Mouse (Mus musculus) myocyte (in vitro differentiated cells): Measurements from ENCODE around the gene Flcn. TPM values are rescaled to one million over a fixed set of nuclear protein-coding genes. Genes with fewer than 3 reads are reported as not detected.

Experiments used
- H3K27me3 ChIP-seq: one replicate; pipeline ENCODE4 v1.6.1; 2011; ENCODE audit not compliant: control insufficient read depth, insufficient read depth, insufficient read length
- H3K36me3 ChIP-seq: one replicate; pipeline ENCODE4 v1.6.1; 2011; ENCODE audit not compliant: control insufficient read depth, insufficient read depth
- H3K4me2 ChIP-seq: one replicate; pipeline ENCODE4 v1.6.1; 2011; ENCODE audit warnings: low read depth, control low read depth
- H3K4me3 ChIP-seq: one replicate; pipeline ENCODE4 v1.5.1; 2011; ENCODE audit warnings: mild to moderate bottlenecking, control low read depth, moderate library complexity
- H3K79me2 ChIP-seq: one replicate; pipeline ENCODE4 v1.6.1; 2011; ENCODE audit not compliant: control insufficient read depth, insufficient read depth
- H3ac ChIP-seq: one replicate; pipeline ENCODE4 v1.6.1; 2011; ENCODE audit not compliant: control insufficient read depth, insufficient read length
- CEBPB ChIP-seq: IDR thresholded peaks from 2 replicates; pipeline ENCODE4 v1.6.1; 2011; ENCODE audit warnings: mild to moderate bottlenecking, moderate library complexity; ENCODE audit not compliant: poor library complexity, insufficient read depth, severe bottlenecking
- E2F4 ChIP-seq: IDR thresholded peaks from one replicate; pipeline ENCODE4 v1.6.1; 2011; ENCODE audit warnings: mild to moderate bottlenecking, control low read depth, moderate library complexity; ENCODE audit not compliant: insufficient read depth
- MAX ChIP-seq: IDR thresholded peaks from one replicate; pipeline ENCODE4 v1.6.1; 2011; ENCODE audit warnings: low read depth, mild to moderate bottlenecking, control low read depth
- MYOD1 ChIP-seq, 3 experiments: IDR thresholded peaks; one replicate each; pipeline ENCODE4 v1.6.1; 2011; ENCODE audit warnings: control low read depth in 2 of 3, low read depth in 2 of 3, mild to moderate bottlenecking in 2 of 3, moderate library complexity in 1 of 3; ENCODE audit not compliant: insufficient read length in 2 of 3, control insufficient read depth in 1 of 3
- MYOG ChIP-seq, 3 experiments: IDR thresholded peaks; one replicate each; pipeline ENCODE4 v1.6.1; 2011; ENCODE audit warnings: control low read depth in 2 of 3, low read depth in 2 of 3, mild to moderate bottlenecking in 2 of 3; ENCODE audit not compliant: insufficient read length in 2 of 3, control insufficient read depth in 1 of 3, insufficient read depth in 1 of 3
- POLR2A ChIP-seq: IDR thresholded peaks from one replicate; pipeline ENCODE4 v1.6.1; 2011; ENCODE audit warnings: low read depth, mild to moderate bottlenecking, control low read depth, moderate library complexity; ENCODE audit not compliant: insufficient read length
- POLR2AphosphoS2 ChIP-seq: IDR thresholded peaks from one replicate; pipeline ENCODE4 v1.6.1; 2011; ENCODE audit warnings: low read depth, control low read depth; ENCODE audit not compliant: insufficient read length
- REST ChIP-seq: IDR thresholded peaks from one replicate; pipeline ENCODE4 v1.6.1; 2011; ENCODE audit warnings: mild to moderate bottlenecking, control low read depth, moderate library complexity; ENCODE audit not compliant: insufficient read depth, insufficient read length
- SRF ChIP-seq: IDR thresholded peaks from one replicate; pipeline ENCODE4 v1.6.1; 2011; ENCODE audit warnings: low read depth; ENCODE audit not compliant: control insufficient read depth, insufficient read length
- TCF12 ChIP-seq: IDR thresholded peaks from one replicate; pipeline ENCODE4 v1.6.1; 2011; ENCODE audit warnings: mild to moderate bottlenecking, control low read depth; ENCODE audit not compliant: poor library complexity, insufficient read depth, severe bottlenecking
- TCF3 ChIP-seq: IDR thresholded peaks from one replicate; pipeline ENCODE4 v1.6.1; 2011; ENCODE audit warnings: low read depth, control low read depth; ENCODE audit not compliant: insufficient read length
- USF1 ChIP-seq: IDR thresholded peaks from one replicate; pipeline ENCODE4 v1.6.1; 2011; ENCODE audit warnings: low read depth, mild to moderate bottlenecking, control low read depth, moderate library complexity
- polyA plus RNA-seq: library from polyadenylated mRNA; unstranded; fragments of >200 nt; fragmentation: generic; extraction: Trizol; gene quantifications from one replicate; pipeline ENCODE4 v1.2.1, GENCODE M21; 2012; ENCODE audit warnings: missing spikeins

The Flcn gene
- polyA plus RNA-seq, 1 experiment: 43.9 TPM

GRCm38 (mm10) chr11:59783591-59783990 is 26.2 kb downstream of the Flcn start:
- TF ChIP-seq MAX: no peak
- no peak for TF ChIP-seq POLR2AphosphoS2
- TF ChIP-seq MYOG (IDR thresholded peaks at IDR 0.05; ENCODE audit: control insufficient read depth in 1 of 3, insufficient read depth in 1 of 3, insufficient read length in 2 of 3, low read depth in 2 of 3): no peak
- no peak for TF ChIP-seq MYOD1 (IDR thresholded peaks at IDR 0.05; ENCODE audit: control insufficient read depth in 1 of 3, insufficient read length in 2 of 3, low read depth in 2 of 3)
- no peak for TF ChIP-seq REST
- TF ChIP-seq POLR2A: no peak
- TF ChIP-seq TCF3: no peak
- TF ChIP-seq CEBPB: no peak
- TF ChIP-seq SRF: no peak
- TF ChIP-seq USF1: no peak
- no peak for TF ChIP-seq TCF12
- TF ChIP-seq E2F4: no peak
- H3K36me3 ChIP-seq: peaks cover 9% of the 10 kb centered on the region
- no peak overlapping the region for H3K4me2 ChIP-seq
- H3K4me3 ChIP-seq: no peak overlapping the region
- H3ac ChIP-seq: no peak overlapping the region
- H3K27me3 ChIP-seq: no peaks in the 10 kb centered on the region
- H3K79me2 ChIP-seq: no peaks in the 10 kb centered on the region

GRCm38 (mm10) chr11:59782091-59782590 is 27.7 kb downstream of the Flcn start:
- no peak overlapping the region for H3K4me3 ChIP-seq
- H3K4me2 ChIP-seq: no peak overlapping the region
- no peaks in the 10 kb centered on the region for H3K79me2 ChIP-seq
- no peaks in the 10 kb centered on the region for H3K27me3 ChIP-seq
- H3ac ChIP-seq: no peak overlapping the region
- H3K36me3 ChIP-seq: peaks cover 15% of the 10 kb centered on the region
- TF ChIP-seq CEBPB (no peak), REST (no peak), MYOG (IDR thresholded peaks at IDR 0.05; ENCODE audit: control insufficient read depth in 1 of 3, insufficient read depth in 1 of 3, insufficient read length in 2 of 3, low read depth in 2 of 3) (no peak), MAX (no peak), USF1 (no peak), TCF3 (no peak), POLR2A (no peak), MYOD1 (IDR thresholded peaks at IDR 0.05; ENCODE audit: control insufficient read depth in 1 of 3, insufficient read length in 2 of 3, low read depth in 2 of 3) (no peak), E2F4 (no peak), POLR2AphosphoS2 (no peak), SRF (no peak), TCF12 (no peak)

- TF ChIP-seq MYOG (IDR thresholded peaks at IDR 0.05; ENCODE audit: control insufficient read depth in 1 of 3, insufficient read depth in 1 of 3, insufficient read length in 2 of 3, low read depth in 2 of 3) (no peak), TCF12 (no peak), POLR2AphosphoS2 (peak; percentile 59), USF1 (no peak), SRF (no peak)
- H3K4me3 ChIP-seq: no peak overlapping the region
- no peak overlapping the region for H3K4me2 ChIP-seq
- H3K36me3 ChIP-seq: peaks cover 25% of the 10 kb centered on the region
- H3ac ChIP-seq: no peak overlapping the region
- H3K27me3 ChIP-seq: no peaks in the 10 kb centered on the region
- H3K79me2 ChIP-seq: no peaks in the 10 kb centered on the region
Observed at GRCm38 (mm10) chr11:59780241-59780640, 29.6 kb downstream of the Flcn start.

- TF ChIP-seq MAX (no peak), CEBPB (no peak)
- H3ac ChIP-seq: no peak overlapping the region
- H3K4me3 ChIP-seq: no peak overlapping the region
- no peaks in the 10 kb centered on the region for H3K79me2 ChIP-seq
- H3K27me3 ChIP-seq: no peaks in the 10 kb centered on the region
- H3K36me3 ChIP-seq: peaks cover 28% of the 10 kb centered on the region
- H3K4me2 ChIP-seq: no peak overlapping the region
Observed at GRCm38 (mm10) chr11:59779406-59779805, 30.4 kb downstream of the Flcn start.

GRCm38 (mm10) chr11:59778874-59779223 is 31.0 kb downstream of the Flcn start:
- H3K4me3 ChIP-seq: no peak overlapping the region
- TF ChIP-seq MAX (no peak), MYOD1 (IDR thresholded peaks at IDR 0.05; ENCODE audit: control insufficient read depth in 1 of 3, insufficient read length in 2 of 3, low read depth in 2 of 3) (no peak), POLR2AphosphoS2 (no peak), TCF3 (no peak), CEBPB (no peak), MYOG (IDR thresholded peaks at IDR 0.05; ENCODE audit: control insufficient read depth in 1 of 3, insufficient read depth in 1 of 3, insufficient read length in 2 of 3, low read depth in 2 of 3) (no peak), USF1 (no peak), E2F4 (no peak), SRF (no peak), REST (no peak), POLR2A (no peak)
- H3K36me3 ChIP-seq: peaks cover 33% of the 10 kb centered on the region
- no peaks in the 10 kb centered on the region for H3K27me3 ChIP-seq
- H3ac ChIP-seq: no peak overlapping the region
- H3K4me2 ChIP-seq: no peak overlapping the region
- no peaks in the 10 kb centered on the region for H3K79me2 ChIP-seq
